Mouse (Mus musculus): Measurements from ENCODE around the gene Gpr155. TPM values are rescaled to one million over a fixed set of nuclear protein-coding genes. Genes with fewer than 3 reads are reported as not detected.

Gene Gpr155
- polyA plus RNA-seq, 1 experiment = 6.2 TPM

DNA sequence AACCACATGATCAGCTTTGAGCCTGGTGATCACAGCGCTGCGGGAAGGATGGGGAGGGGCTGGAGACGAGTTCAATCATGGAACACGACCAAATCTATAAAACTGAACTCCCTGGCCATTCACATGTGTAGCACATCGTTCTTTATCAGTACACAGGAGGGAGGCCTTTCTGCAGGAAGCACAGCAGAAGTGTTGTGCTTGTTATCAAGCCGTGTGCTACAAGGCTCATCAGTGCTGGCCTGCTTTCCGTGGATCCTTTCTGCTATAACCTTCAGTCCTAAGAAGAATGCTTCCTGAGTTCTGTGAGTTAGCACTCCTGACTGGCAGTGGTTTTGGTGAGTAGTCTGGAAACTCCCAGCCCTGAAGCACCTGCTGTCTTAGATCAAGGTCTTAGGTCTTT is 91.3 kb downstream of the Gpr155 start:
- no peak overlapping the region for H3K4me3 ChIP-seq (ENCODE audit: insufficient read depth, low read depth, low read length)
- no peak overlapping the region for H3K27ac ChIP-seq (ENCODE audit: insufficient read depth, low read depth, low read length)
- TF ChIP-seq POLR2A (IDR thresholded peaks at IDR 0.05; ENCODE audit: low read depth, low read length) (no peak), CTCF (conservative IDR thresholded peaks at IDR 0.05; ENCODE audit: insufficient read depth, insufficient read length, low read depth, low read length) (no peak)
- DNase-seq = no peak
- no peaks in the 10 kb centered on the region for H3K4me1 ChIP-seq (ENCODE audit: control insufficient read depth, insufficient read depth, low read length)
- 77% methylated on average over 7 of the region's 7 CpGs for WGBS
- H3K27me3 ChIP-seq (replicated peaks; ENCODE audit: control insufficient read depth, insufficient read depth, low read length) = no peaks in the 10 kb centered on the region
- H3K36me3 ChIP-seq (ENCODE audit: control insufficient read depth, insufficient read depth, low read length) = peaks cover 5% of the 10 kb centered on the region

Other genes starting within 250 kb of the Gpr155 start
- 4.3 and 8.2 TPM in 2 replicates for gene Ola1, start 167.6 kb downstream of the Gpr155 start, polyA plus RNA-seq (2012; rRNA removed)
- not detected in 2 replicates for gene Sp9, start 114.6 kb downstream of the Gpr155 start, polyA plus RNA-seq (2012; rRNA removed)
- 14.7 and 18.1 TPM in 2 replicates for gene Scrn3, start 74.0 kb downstream of the Gpr155 start, polyA plus RNA-seq (2012; rRNA removed)
- gene Cir1, start 73.9 kb downstream of the Gpr155 start, polyA plus RNA-seq (2012; rRNA removed) = 3.8 and 5.5 TPM in 2 replicates
- 4.8 and 8.0 TPM in 2 replicates for gene Wipf1, start 143.2 kb upstream of the Gpr155 start, polyA plus RNA-seq (2012; rRNA removed)
- not detected in 2 replicates for gene Chrna1, start 193.8 kb upstream of the Gpr155 start, polyA plus RNA-seq (2012; rRNA removed)

All from kidney, adult 2 months (tissue).